15 mouse cellular contexts compared by ENCODE assay signal in genomic region chr1:193650275-193650674, GRCm38 (mm10).
A peak's percentile ranks its signal among the peaks of the same experiment; 100 is the strongest.
DNase-seq lines count a peak whose midpoint lies in the region; ATAC-seq and TF ChIP-seq lines count a peak whose summit lies in the region.
"Had no signal": no experiment of that assay in that cellular context is flagged by ENCODE, and none has a peak within 500 bp of the region (broad histone marks: within the 10 kb centered on the region; RNA-seq: fewer than 3 reads in every experiment).

No protein-coding gene starts in this region.

- no peak overlapping the region for H3K4me3 ChIP-seq in heart, adult 2 months
- no peak overlapping the region for H3K4me3 ChIP-seq in midbrain, embryonic 11.5 days (ENCODE audit: low read depth, low read length)
- H3K4me3 ChIP-seq in midbrain, embryonic 14.5 days (replicated peaks; ENCODE audit: low read depth, low read length) = no peak overlapping the region
- H3K4me3 ChIP-seq in MEL (ENCODE audit: control insufficient read depth in 1 of 2, insufficient read depth in 1 of 2, low read depth in 2 of 2, low read length in 2 of 2) = no peak overlapping the region
- H3K4me3 ChIP-seq: forebrain, embryonic 12.5 days; limb, embryonic 15.5 days; midbrain, embryonic 15.5 days had no signal

- ATAC-seq in midbrain, embryonic 11.5 days (ENCODE audit: low FRiP score) = no peak
- ATAC-seq in midbrain, embryonic 14.5 days (ENCODE audit: low FRiP score, low TSS enrichment) = no peak
- ATAC-seq in hematopoietic stem cell, adult 5-6 weeks (replicated peaks in 1 of 2; ENCODE audit: insufficient read depth in 1 of 2, low FRiP score in 2 of 2, low TSS enrichment in 1 of 2, low read depth in 1 of 2, poor library complexity in 2 of 2, severe bottlenecking in 2 of 2) = peak; percentile 32 to 36; a peak in 1 of 4 replicates
- ATAC-seq: midbrain, embryonic 15.5 days had no signal

- no peaks in the 10 kb centered on the region for H3K4me1 ChIP-seq in heart, adult 2 months (ENCODE audit: control insufficient read depth, insufficient read depth, low read length)
- H3K4me1 ChIP-seq in midbrain, embryonic 11.5 days (ENCODE audit: control insufficient read depth, insufficient read depth, low read length) = peaks cover 4% of the 10 kb centered on the region
- peaks cover 11% of the 10 kb centered on the region for H3K4me1 ChIP-seq in midbrain, embryonic 14.5 days (ENCODE audit: control insufficient read depth, insufficient read depth, low read length)
- H3K4me1 ChIP-seq in MEL (ENCODE audit: control insufficient read depth in 1 of 2, insufficient read depth in 2 of 2, low read length in 2 of 2) = no peaks in the 10 kb centered on the region
- H3K4me1 ChIP-seq: limb, embryonic 15.5 days had no signal

- intact Hi-C loops in heart, adult 2 months (cut with DNase I) = no loop called here
- intact Hi-C loops in heart, postnatal 14 days (cut with DNase I) = no loop called here

- H3K9ac ChIP-seq in heart, adult 2 months (ENCODE audit: low read depth, low read length) = no peak overlapping the region
- H3K9ac ChIP-seq in midbrain, embryonic 11.5 days (ENCODE audit: low read length) = no peak overlapping the region
- no peak overlapping the region for H3K9ac ChIP-seq in midbrain, embryonic 14.5 days (replicated peaks; ENCODE audit: low read length)
- no peak overlapping the region for H3K9ac ChIP-seq in MEL (ENCODE audit: control insufficient read depth, low read depth, low read length, poor library complexity, severe bottlenecking)
- H3K9ac ChIP-seq: forebrain, embryonic 12.5 days; limb, embryonic 15.5 days; midbrain, embryonic 15.5 days had no signal

- no peaks in the 10 kb centered on the region for H3K27me3 ChIP-seq in heart, adult 2 months (ENCODE audit: control insufficient read depth, insufficient read depth, low read length)
- H3K27me3 ChIP-seq in midbrain, embryonic 11.5 days (ENCODE audit: control insufficient read depth, insufficient read depth, low read length) = no peaks in the 10 kb centered on the region
- H3K27me3 ChIP-seq in midbrain, embryonic 14.5 days (ENCODE audit: control insufficient read depth, insufficient read depth, low read length) = no peaks in the 10 kb centered on the region
- H3K27me3 ChIP-seq in MEL (ENCODE audit: control insufficient read depth in 1 of 2, insufficient read depth in 2 of 2, low read length in 2 of 2) = no peaks in the 10 kb centered on the region
- H3K27me3 ChIP-seq: forebrain, embryonic 12.5 days; limb, embryonic 15.5 days; midbrain, embryonic 15.5 days had no signal

- no peaks in the 10 kb centered on the region for H3K9me3 ChIP-seq in midbrain, embryonic 11.5 days (ENCODE audit: control insufficient read depth, low read length)
- H3K9me3 ChIP-seq in midbrain, embryonic 14.5 days (ENCODE audit: control insufficient read depth, low read length) = no peaks in the 10 kb centered on the region
- H3K9me3 ChIP-seq in MEL (replicated peaks; ENCODE audit: insufficient read depth, low read length) = no peaks in the 10 kb centered on the region
- H3K9me3 ChIP-seq: forebrain, embryonic 12.5 days; limb, embryonic 15.5 days; midbrain, embryonic 15.5 days had no signal

- no peak overlapping the region for H3K27ac ChIP-seq in heart, adult 2 months
- no peak overlapping the region for H3K27ac ChIP-seq in midbrain, embryonic 11.5 days (ENCODE audit: low read depth, low read length)
- H3K27ac ChIP-seq in midbrain, embryonic 14.5 days (replicated peaks; ENCODE audit: low read depth, low read length) = no peak overlapping the region
- no peak overlapping the region for H3K27ac ChIP-seq in MEL (ENCODE audit: control insufficient read depth, low read depth, low read length)
- H3K27ac ChIP-seq: forebrain, embryonic 12.5 days; limb, embryonic 15.5 days; midbrain, embryonic 15.5 days had no signal

- H3K36me3 ChIP-seq in heart, adult 2 months (ENCODE audit: control insufficient read depth, insufficient read depth, low read length) = no peaks in the 10 kb centered on the region
- H3K36me3 ChIP-seq in midbrain, embryonic 11.5 days (ENCODE audit: control insufficient read depth, insufficient read depth, low read length) = no peaks in the 10 kb centered on the region
- H3K36me3 ChIP-seq in midbrain, embryonic 14.5 days (ENCODE audit: control insufficient read depth, insufficient read depth, low read length) = no peaks in the 10 kb centered on the region
- no peaks in the 10 kb centered on the region for H3K36me3 ChIP-seq in MEL (ENCODE audit: control insufficient read depth in 1 of 2, insufficient read depth in 2 of 2, low read length in 2 of 2)
- H3K36me3 ChIP-seq: forebrain, embryonic 12.5 days; limb, embryonic 15.5 days; midbrain, embryonic 15.5 days had no signal

- no peak for TF ChIP-seq POLR2A in heart, adult 2 months (IDR thresholded peaks at IDR 0.05; ENCODE audit: insufficient read depth, low read depth, low read length)
- TF ChIP-seq POLR2A in MEL (IDR thresholded peaks at IDR 0.05; ENCODE audit: control insufficient read depth in 1 of 2, insufficient read depth in 1 of 2, low read depth in 1 of 2, low read length in 2 of 2, poor library complexity in 1 of 2) = no peak

- peak; percentile 40 for TF ChIP-seq CTCF in heart, adult 2 months (IDR thresholded peaks at IDR 0.05)
- TF ChIP-seq CTCF in MEL (IDR thresholded peaks at IDR 0.05 in 2 of 3, conservative IDR thresholded peaks at IDR 0.05 in 1 of 3; ENCODE audit: control insufficient read depth in 1 of 3, insufficient read depth in 1 of 3, low read depth in 2 of 3, low read length in 3 of 3, poor library complexity in 1 of 3, severe bottlenecking in 1 of 3) = peak in 2 of 3 experiments; percentile 29 to 36; a peak in 3 of 6 replicates

- TF ChIP-seq EP300 in heart, adult 2 months (IDR thresholded peaks at IDR 0.05; ENCODE audit: insufficient read depth, low read depth, low read length) = no peak
- no peak for TF ChIP-seq EP300 in MEL (IDR thresholded peaks at IDR 0.05; ENCODE audit: low read depth in 1 of 2, low read length in 2 of 2)

- no peaks in the 10 kb centered on the region for H3K79me2 ChIP-seq in heart, adult 2 months (replicated peaks; ENCODE audit: control insufficient read depth, insufficient read depth, low read length)
- H3K79me2 ChIP-seq in MEL (ENCODE audit: control insufficient read depth, insufficient read depth, low read length, poor library complexity) = no peaks in the 10 kb centered on the region

- DNase-seq in heart, adult 2 months = no peak
- DNase-seq in heart, postnatal 14 days = no peak
- peak; percentile 53 for DNase-seq in midbrain, embryonic 11.5 days (ENCODE audit: low spot score, missing footprints)
- no peak for DNase-seq in midbrain, embryonic 14.5 days
- DNase-seq in MEL (ENCODE audit: low read depth, low spot score) = no peak
- no peak for DNase-seq in layer of hippocampus, adult 8-10 months (ENCODE audit: low spot score in 2 of 2)
- no peak for DNase-seq in embryo, embryonic 9.5 days (ENCODE audit: extremely low spot score)
- DNase-seq: B cell, adult 2 months; cerebellum, adult 11 months; heart, adult 18-20 months; heart, postnatal 10 days had no signal

- H3K4me2 ChIP-seq in midbrain, embryonic 11.5 days = no peak overlapping the region
- no peak overlapping the region for H3K4me2 ChIP-seq in midbrain, embryonic 14.5 days (ENCODE audit: low read length)
- H3K4me2 ChIP-seq: forebrain, embryonic 12.5 days; limb, embryonic 15.5 days; midbrain, embryonic 15.5 days had no signal

- TF ChIP-seq RAD21 in MEL (IDR thresholded peaks at IDR 0.05; ENCODE audit: low read depth, low read length) = no peak; the same call in 1 of the 2 replicates

TF ChIP-seq in MEL, 35 proteins besides CTCF, POLR2A, EP300 and RAD21:
- no peak for TF ChIP-seq MXI1 (IDR thresholded peaks at IDR 0.05; ENCODE audit: low read depth, low read length)
- TF ChIP-seq BHLHE40 (IDR thresholded peaks at IDR 0.05; ENCODE audit: borderline replicate concordance, low read depth, low read length) = no peak
- no peak for TF ChIP-seq NRF1 (IDR thresholded peaks at IDR 0.05; ENCODE audit: insufficient read depth, low read depth, low read length, poor library complexity, severe bottlenecking)
- no peak for TF ChIP-seq TBP (IDR thresholded peaks at IDR 0.05; ENCODE audit: low read depth, low read length)
- no peak for TF ChIP-seq RCOR1 (IDR thresholded peaks at IDR 0.05; ENCODE audit: low read depth, low read length)
- no peak for TF ChIP-seq POLR2AphosphoS2 (IDR thresholded peaks at IDR 0.05; ENCODE audit: low read length)
- no peak for TF ChIP-seq ETS1 (IDR thresholded peaks at IDR 0.05; ENCODE audit: low read depth, low read length)
- no peak for TF ChIP-seq MAFK (IDR thresholded peaks at IDR 0.05; ENCODE audit: borderline replicate concordance, low read depth, low read length)
- no peak for TF ChIP-seq CHD1 (IDR thresholded peaks at IDR 0.05; ENCODE audit: low read depth, low read length)
- no peak for TF ChIP-seq ZC3H11A (IDR thresholded peaks at IDR 0.05; ENCODE audit: low read depth, low read length)
- TF ChIP-seq MAX (IDR thresholded peaks at IDR 0.05; ENCODE audit: low read length) = no peak
- TF ChIP-seq MEF2A (IDR thresholded peaks at IDR 0.05; ENCODE audit: extremely low read depth, insufficient replicate concordance, low read depth, low read length, poor library complexity, severe bottlenecking) = no peak
- TF ChIP-seq NELFE (IDR thresholded peaks at IDR 0.05; ENCODE audit: low read depth, low read length) = no peak
- no peak for TF ChIP-seq ZMIZ1 (IDR thresholded peaks at IDR 0.05; ENCODE audit: low read depth, low read length)
- TF ChIP-seq SMC3 (IDR thresholded peaks at IDR 0.05; ENCODE audit: low read depth, low read length) = no peak
- TF ChIP-seq HCFC1 (IDR thresholded peaks at IDR 0.05; ENCODE audit: low read depth, low read length) = no peak
- TF ChIP-seq ZNF384 (IDR thresholded peaks at IDR 0.05; ENCODE audit: low read depth, low read length) = no peak

Comparison
In these comparisons a context has a peak if more than half of its experiments do, and no peak if none do; other contexts are left out.
1. ATAC-seq: peak in hematopoietic stem cell, adult 5-6 weeks (2 of 2); none in midbrain, embryonic 11.5 days (single experiment) and midbrain, embryonic 14.5 days (single experiment).